Mouse (Mus musculus): ENCODE results near the gene Slc7a1. TPM values are rescaled to one million over a fixed set of nuclear protein-coding genes. Genes with fewer than 3 reads are reported as not detected.

Slc7a1 gene
- polyA plus RNA-seq, 1 experiment from 2014 or later = 12.9 TPM

DNA sequence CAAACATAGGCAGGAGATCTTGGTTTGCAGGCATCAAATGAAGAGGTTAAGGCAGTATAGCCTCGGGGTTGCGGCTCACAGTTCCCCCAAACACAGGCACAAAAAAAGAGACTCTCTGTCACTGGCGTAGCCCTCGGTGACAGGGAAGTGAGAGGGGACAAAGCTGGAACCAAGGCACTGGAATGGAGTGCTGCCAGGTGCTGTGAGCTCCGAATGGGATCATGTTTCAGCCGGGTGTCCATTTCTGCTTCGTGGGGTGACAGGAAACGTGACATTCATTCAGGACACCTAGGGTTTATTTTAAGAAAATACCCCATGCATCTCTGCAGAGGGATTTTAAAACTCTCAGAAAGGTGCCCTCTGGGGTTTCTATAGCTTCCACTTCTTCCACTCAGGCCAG lies 45.2 kb downstream of the Slc7a1 start:
- H3K9me3 ChIP-seq (ENCODE audit: control insufficient read depth, low read length) = no peaks in the 10 kb centered on the region
- WGBS = 34% methylated on average over 8 of the region's 8 CpGs
- no peaks in the 10 kb centered on the region for H3K36me3 ChIP-seq (ENCODE audit: control insufficient read depth, insufficient read depth, low read length)
- H3K4me2 ChIP-seq (ENCODE audit: low read depth, low read length) = no peak overlapping the region
- H3K27ac ChIP-seq (ENCODE audit: low read length) = no peak overlapping the region
- no peak overlapping the region for H3K4me3 ChIP-seq (ENCODE audit: low read length)
- peaks cover 4% of the 10 kb centered on the region; the same call in 1 of the 2 replicates for H3K4me1 ChIP-seq (replicated peaks; ENCODE audit: control insufficient read depth, insufficient read depth, low read length)
- ATAC-seq (ENCODE audit: low read depth) = no peak
- H3K27me3 ChIP-seq (ENCODE audit: control insufficient read depth, insufficient read depth, low read depth, low read length) = no peaks in the 10 kb centered on the region
- H3K9ac ChIP-seq (ENCODE audit: low read length) = no peak overlapping the region

DNA sequence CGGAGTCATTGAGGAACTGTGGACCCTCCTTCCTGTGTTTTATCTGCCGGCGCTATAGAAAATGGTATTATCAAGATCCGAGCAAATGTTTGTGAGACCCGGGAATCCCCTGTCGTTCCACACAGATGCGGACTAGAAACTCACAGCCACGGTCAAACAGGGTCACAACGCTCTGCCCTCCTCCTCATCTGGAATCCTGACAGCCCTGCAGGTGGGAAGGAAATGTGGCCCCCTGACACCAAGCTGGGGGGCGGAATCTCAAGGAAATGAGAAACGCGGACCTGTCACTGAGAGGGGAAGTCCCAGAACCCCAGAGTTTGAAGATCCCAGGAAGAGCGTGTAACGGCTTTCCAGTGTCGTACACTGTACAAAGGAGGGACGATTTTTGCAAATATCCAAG lies 46.3 kb downstream of the Slc7a1 start:
- Histone ChIP-seq H3K9ac (ENCODE audit: low read length) (no peak overlapping the region), H3K9me3 (ENCODE audit: control insufficient read depth, low read length) (no peaks in the 10 kb centered on the region), H3K27ac (ENCODE audit: low read length) (no peak overlapping the region), H3K4me1 (replicated peaks; ENCODE audit: control insufficient read depth, insufficient read depth, low read length) (peaks cover 4% of the 10 kb centered on the region; the same call in 1 of the 2 replicates), H3K36me3 (ENCODE audit: control insufficient read depth, insufficient read depth, low read length) (no peaks in the 10 kb centered on the region), H3K4me2 (ENCODE audit: low read depth, low read length) (no peak overlapping the region), H3K4me3 (ENCODE audit: low read length) (no peak overlapping the region), H3K27me3 (ENCODE audit: control insufficient read depth, insufficient read depth, low read depth, low read length) (no peaks in the 10 kb centered on the region)
- no peak for ATAC-seq (ENCODE audit: low read depth)
- WGBS = 54% methylated on average over 16 of the region's 16 CpGs

DNA sequence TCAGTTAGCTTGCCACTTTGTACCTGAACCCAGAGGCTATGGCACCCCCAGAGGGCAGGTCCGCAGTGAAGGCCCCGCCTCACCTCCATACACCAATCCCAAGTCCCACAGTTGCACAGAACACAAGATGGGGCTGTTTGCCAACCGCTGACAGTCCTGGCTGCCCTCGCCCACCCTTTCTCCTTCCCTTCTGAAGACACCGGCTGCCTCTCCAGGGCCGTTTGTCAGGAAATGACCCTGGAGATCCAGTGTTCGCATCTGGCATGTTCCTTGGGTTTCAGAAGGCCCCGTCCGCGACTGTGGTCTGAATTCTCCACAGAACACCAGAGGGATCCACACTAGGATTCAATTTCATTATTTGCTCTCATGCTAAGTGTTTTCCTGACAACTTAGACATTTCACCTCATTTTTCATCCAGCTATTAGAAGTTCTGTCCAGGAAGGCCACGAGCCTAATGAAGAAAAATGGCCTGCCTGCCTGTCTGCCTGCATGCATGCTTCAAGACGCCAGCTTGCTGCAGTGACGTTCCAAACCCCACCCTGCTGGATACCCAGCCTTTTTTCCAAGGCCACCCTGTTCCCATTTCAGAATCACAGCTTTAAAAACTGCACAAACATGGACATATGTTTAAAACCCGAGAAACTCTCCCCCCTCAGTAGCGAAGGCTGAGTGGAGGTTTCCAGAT lies 50.2 kb downstream of the Slc7a1 start:
- Histone ChIP-seq H3K27ac (ENCODE audit: low read length) (no peak overlapping the region), H3K27me3 (ENCODE audit: control insufficient read depth, insufficient read depth, low read depth, low read length) (no peaks in the 10 kb centered on the region), H3K9me3 (ENCODE audit: control insufficient read depth, low read length) (no peaks in the 10 kb centered on the region), H3K4me3 (ENCODE audit: low read length) (no peak overlapping the region), H3K4me1 (replicated peaks; ENCODE audit: control insufficient read depth, insufficient read depth, low read length) (peaks cover 4% of the 10 kb centered on the region; the same call in 1 of the 2 replicates), H3K4me2 (ENCODE audit: low read depth, low read length) (no peak overlapping the region), H3K36me3 (ENCODE audit: control insufficient read depth, insufficient read depth, low read length) (0 out of 2 replicates have a peak, but pooled peaks cover 2% of the 10 kb centered on the region), H3K9ac (ENCODE audit: low read length) (no peak overlapping the region)
- ATAC-seq (ENCODE audit: low read depth) = peak; percentile 77
- WGBS = 41% methylated on average over 15 of the region's 15 CpGs

DNA sequence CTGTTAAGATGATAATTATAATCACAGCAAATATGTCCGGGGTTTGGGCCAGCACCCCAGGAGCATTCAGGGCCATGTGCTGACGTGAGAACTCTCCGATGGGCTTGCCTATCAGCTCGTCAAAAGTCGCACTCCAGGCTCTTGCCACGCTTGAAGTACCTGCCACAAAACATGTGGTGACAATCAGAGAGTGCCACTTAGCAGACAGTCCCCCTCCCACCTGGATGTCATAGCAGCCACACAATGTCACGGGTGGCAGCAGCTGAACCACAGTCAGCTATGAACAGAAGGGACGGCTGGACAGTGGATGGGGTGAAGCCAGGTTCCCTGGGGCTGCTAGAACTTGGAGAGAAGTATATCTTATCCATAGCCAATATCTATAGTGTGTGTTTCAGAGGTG lies 51.6 kb downstream of the Slc7a1 start:
- Histone ChIP-seq H3K36me3 (ENCODE audit: control insufficient read depth, insufficient read depth, low read length) (0 out of 2 replicates have a peak, but pooled peaks cover 2% of the 10 kb centered on the region), H3K27ac (ENCODE audit: low read length) (no peak overlapping the region), H3K9me3 (ENCODE audit: control insufficient read depth, low read length) (no peaks in the 10 kb centered on the region), H3K4me1 (replicated peaks; ENCODE audit: control insufficient read depth, insufficient read depth, low read length) (no peaks in the 10 kb centered on the region), H3K4me3 (ENCODE audit: low read length) (no peak overlapping the region), H3K27me3 (ENCODE audit: control insufficient read depth, insufficient read depth, low read depth, low read length) (no peaks in the 10 kb centered on the region), H3K4me2 (ENCODE audit: low read depth, low read length) (no peak overlapping the region), H3K9ac (ENCODE audit: low read length) (no peak overlapping the region)
- no peak for ATAC-seq (ENCODE audit: low read depth)
- WGBS = 76% methylated on average over 8 of the region's 8 CpGs

DNA sequence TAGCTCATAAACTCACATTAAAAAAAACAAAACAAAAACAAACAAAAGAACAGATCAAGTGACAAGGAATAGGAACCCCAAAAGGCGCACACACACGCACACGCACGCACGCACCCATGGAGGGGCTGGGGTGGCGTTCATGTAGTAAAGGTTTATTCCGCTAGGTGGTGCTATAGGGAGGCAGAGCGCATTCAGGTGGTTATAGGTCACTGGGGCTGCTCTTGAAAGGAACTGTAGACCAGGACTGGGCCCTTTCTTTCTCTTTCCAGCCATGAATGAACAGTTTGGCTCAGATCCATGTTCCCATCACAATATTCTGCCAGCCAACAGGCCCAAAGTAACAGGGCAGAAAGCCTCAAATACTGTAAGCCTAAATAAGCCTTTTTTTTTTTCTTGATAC lies 53.2 kb downstream of the Slc7a1 start:
- no peak overlapping the region for H3K27ac ChIP-seq (ENCODE audit: low read length)
- H3K36me3 ChIP-seq (ENCODE audit: control insufficient read depth, insufficient read depth, low read length) = 0 out of 2 replicates have a peak, but pooled peaks cover 2% of the 10 kb centered on the region
- no peaks in the 10 kb centered on the region for H3K4me1 ChIP-seq (replicated peaks; ENCODE audit: control insufficient read depth, insufficient read depth, low read length)
- H3K4me2 ChIP-seq (ENCODE audit: low read depth, low read length) = no peak overlapping the region
- no peaks in the 10 kb centered on the region for H3K27me3 ChIP-seq (ENCODE audit: control insufficient read depth, insufficient read depth, low read depth, low read length)
- 85% methylated on average over 8 of the region's 8 CpGs for WGBS
- no peak for ATAC-seq (ENCODE audit: low read depth)
- no peaks in the 10 kb centered on the region for H3K9me3 ChIP-seq (ENCODE audit: control insufficient read depth, low read length)
- H3K9ac ChIP-seq (ENCODE audit: low read length) = no peak overlapping the region
- no peak overlapping the region for H3K4me3 ChIP-seq (ENCODE audit: low read length)

DNA sequence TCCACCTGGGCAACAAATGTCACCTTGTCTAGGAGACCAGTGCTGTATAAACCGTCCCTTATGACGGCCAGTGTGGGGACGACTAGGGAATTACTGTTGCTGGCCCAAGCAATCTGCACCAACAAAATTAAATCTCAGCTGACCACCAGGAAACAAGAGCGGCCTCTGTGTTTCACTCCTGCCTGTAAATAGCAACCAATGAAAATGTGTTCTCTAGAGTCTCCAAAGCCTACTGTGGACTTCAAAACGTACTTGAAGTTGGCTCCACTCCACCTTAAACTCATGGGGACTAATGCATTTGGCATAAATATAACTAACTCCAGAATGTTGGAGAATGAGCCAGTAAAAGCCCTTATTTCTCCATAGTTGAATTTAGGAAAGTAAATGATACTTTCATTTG lies 55.3 kb downstream of the Slc7a1 start:
- Histone ChIP-seq H3K9me3 (ENCODE audit: control insufficient read depth, low read length) (no peaks in the 10 kb centered on the region), H3K4me2 (ENCODE audit: low read depth, low read length) (no peak overlapping the region), H3K27me3 (ENCODE audit: control insufficient read depth, insufficient read depth, low read depth, low read length) (no peaks in the 10 kb centered on the region), H3K4me3 (ENCODE audit: low read length) (no peak overlapping the region), H3K9ac (ENCODE audit: low read length) (no peak overlapping the region), H3K4me1 (replicated peaks; ENCODE audit: control insufficient read depth, insufficient read depth, low read length) (no peaks in the 10 kb centered on the region), H3K27ac (ENCODE audit: low read length) (no peak overlapping the region), H3K36me3 (ENCODE audit: control insufficient read depth, insufficient read depth, low read length) (0 out of 2 replicates have a peak, but pooled peaks cover 2% of the 10 kb centered on the region)
- ATAC-seq (ENCODE audit: low read depth) = no peak
- 70% methylated on average over 5 of the region's 5 CpGs for WGBS

DNA sequence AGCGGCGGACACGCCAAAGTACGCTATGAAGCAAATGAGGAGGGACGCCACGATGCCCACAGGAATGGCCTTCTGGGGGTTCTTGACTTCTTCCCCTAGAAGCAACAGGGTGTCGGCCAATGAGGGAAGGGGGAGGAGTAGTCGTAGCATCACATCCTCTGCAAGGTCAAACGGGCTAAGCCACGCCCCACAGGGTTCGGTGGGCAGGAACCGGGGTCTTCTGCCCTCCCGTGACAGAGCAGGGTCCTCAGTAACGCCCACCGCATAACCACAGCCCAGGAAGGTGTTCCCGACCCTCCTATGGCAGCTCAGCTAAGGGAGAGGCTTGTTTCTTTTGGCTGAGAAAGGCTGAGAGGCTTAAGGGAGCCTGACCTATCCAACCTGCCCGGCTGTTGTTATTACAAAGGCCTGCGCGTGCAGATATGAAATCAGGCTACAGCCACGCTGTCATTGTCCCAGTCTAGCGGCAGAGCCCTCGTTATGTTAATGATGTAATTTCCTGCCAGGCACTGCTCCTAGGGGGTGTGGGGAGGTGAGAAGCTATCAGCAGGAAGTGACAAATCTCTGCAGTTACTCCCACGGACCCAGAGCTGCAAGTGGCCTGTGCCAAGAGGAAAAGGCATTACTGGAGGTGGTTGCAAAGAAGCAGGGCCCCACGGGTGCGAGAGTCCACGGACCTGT lies 57.5 kb downstream of the Slc7a1 start:
- WGBS = 27% methylated on average over 26 of the region's 26 CpGs
- peak overlapping the region; percentile 0; the same call in 1 of the 2 replicates for H3K4me3 ChIP-seq (ENCODE audit: low read length)
- H3K4me1 ChIP-seq (replicated peaks; ENCODE audit: control insufficient read depth, insufficient read depth, low read length) = no peaks in the 10 kb centered on the region
- peak; percentile 87 for ATAC-seq (ENCODE audit: low read depth)
- no peaks in the 10 kb centered on the region for H3K9me3 ChIP-seq (ENCODE audit: control insufficient read depth, low read length)
- H3K9ac ChIP-seq (ENCODE audit: low read length) = 0 out of 2 replicates have a peak overlapping the region, but pooled peaks have one; percentile 24
- 0 out of 2 replicates have a peak, but pooled peaks cover 2% of the 10 kb centered on the region for H3K36me3 ChIP-seq (ENCODE audit: control insufficient read depth, insufficient read depth, low read length)
- peak overlapping the region; percentile 28 for H3K4me2 ChIP-seq (ENCODE audit: low read depth, low read length)
- no peaks in the 10 kb centered on the region for H3K27me3 ChIP-seq (ENCODE audit: control insufficient read depth, insufficient read depth, low read depth, low read length)
- peak overlapping the region; percentile 43 for H3K27ac ChIP-seq (ENCODE audit: low read length)

DNA sequence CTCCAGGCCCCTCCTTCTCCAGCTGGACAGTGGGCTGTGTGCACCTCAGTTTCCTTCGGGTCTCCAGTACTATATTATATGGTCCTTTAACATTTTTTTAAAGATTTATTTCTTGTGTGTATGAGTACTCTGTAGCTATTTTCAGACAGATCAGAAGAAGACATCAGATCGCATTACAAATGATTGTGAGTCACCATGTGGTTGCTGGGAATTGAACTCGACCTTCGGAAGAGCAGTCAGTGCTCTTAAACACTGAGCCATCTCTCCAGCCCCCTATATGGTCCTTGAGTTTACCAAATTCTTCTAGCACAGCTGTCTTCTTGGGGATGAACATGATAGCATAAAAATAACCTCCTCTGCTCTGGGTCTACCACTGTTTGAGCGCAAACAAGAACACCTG lies 60.6 kb downstream of the Slc7a1 start:
- Histone ChIP-seq H3K9ac (ENCODE audit: low read length) (no peak overlapping the region), H3K27ac (ENCODE audit: low read length) (no peak overlapping the region), H3K36me3 (ENCODE audit: control insufficient read depth, insufficient read depth, low read length) (no peaks in the 10 kb centered on the region), H3K4me1 (replicated peaks; ENCODE audit: control insufficient read depth, insufficient read depth, low read length) (no peaks in the 10 kb centered on the region), H3K9me3 (ENCODE audit: control insufficient read depth, low read length) (no peaks in the 10 kb centered on the region), H3K27me3 (ENCODE audit: control insufficient read depth, insufficient read depth, low read depth, low read length) (no peaks in the 10 kb centered on the region), H3K4me3 (ENCODE audit: low read length) (no peak overlapping the region), H3K4me2 (ENCODE audit: low read depth, low read length) (no peak overlapping the region)
- no peak for ATAC-seq (ENCODE audit: low read depth)
- 87% methylated on average over 5 of the region's 5 CpGs for WGBS

DNA sequence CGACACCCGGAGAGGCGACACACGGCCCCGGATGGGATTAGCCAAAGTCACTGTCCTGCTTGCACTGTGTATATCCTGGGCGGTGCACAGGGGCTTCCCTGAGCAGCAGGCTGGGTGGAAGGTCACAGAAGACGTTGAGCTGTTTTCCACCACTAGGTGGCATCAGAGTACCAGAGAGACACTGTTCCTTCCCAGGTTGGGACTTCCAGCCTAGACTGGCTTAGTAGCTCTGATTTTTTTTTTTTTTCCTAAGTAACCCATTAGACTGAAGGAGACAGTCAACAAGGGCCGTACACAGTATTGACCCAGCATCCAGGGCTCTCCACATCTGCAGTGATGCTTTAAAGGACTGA lies 67.1 kb downstream of the Slc7a1 start:
- Histone ChIP-seq H3K4me2 (ENCODE audit: low read depth, low read length) (peak overlapping the region; percentile 32; the same call in 1 of the 2 replicates), H3K27ac (ENCODE audit: low read length) (no peak overlapping the region), H3K36me3 (ENCODE audit: control insufficient read depth, insufficient read depth, low read length) (no peaks in the 10 kb centered on the region; the same call in 1 of the 2 replicates), H3K27me3 (ENCODE audit: control insufficient read depth, insufficient read depth, low read depth, low read length) (no peaks in the 10 kb centered on the region), H3K4me1 (replicated peaks; ENCODE audit: control insufficient read depth, insufficient read depth, low read length) (no peaks in the 10 kb centered on the region), H3K9me3 (ENCODE audit: control insufficient read depth, low read length) (no peaks in the 10 kb centered on the region), H3K9ac (ENCODE audit: low read length) (no peak overlapping the region), H3K4me3 (ENCODE audit: low read length) (no peak overlapping the region)
- ATAC-seq (ENCODE audit: low read depth) = peak; percentile 87
- 14% methylated on average over 8 of the region's 8 CpGs for WGBS

Measured in lung, embryonic 16.5 days (tissue).